Mouse (Mus musculus) cerebellum, adult 18-20 months (tissue): Measurements from ENCODE around the gene Sap25.

Experiments used
- DNase-seq, 2 experiments: peaks; one replicate each; pipeline ENCODE4 v3.0.0; 2021

The Sap25 gene

GRCm38 (mm10) chr5:137668971-137669370 is 27.8 kb downstream of the Sap25 start:
- DNase-seq, result no peak

GRCm38 (mm10) chr5:137670240-137670639 is 29.1 kb downstream of the Sap25 start:
- DNase-seq, result no peak

GRCm38 (mm10) chr5:137671443-137672240 is 30.5 kb downstream of the Sap25 start:
- no peak for DNase-seq

GRCm38 (mm10) chr5:137672361-137672760 is 31.2 kb downstream of the Sap25 start:
- no peak for DNase-seq

GRCm38 (mm10) chr5:137673015-137673414 is 31.9 kb downstream of the Sap25 start:
- no peak for DNase-seq

GRCm38 (mm10) chr5:137674786-137675185 is 33.7 kb downstream of the Sap25 start:
- no peak for DNase-seq

- no peak for DNase-seq
These were observed 36.7 kb downstream of the Sap25 start for GRCm38 (mm10) chr5:137677859-137678258.

GRCm38 (mm10) chr5:137678736-137679135 is 37.6 kb downstream of the Sap25 start:
- no peak for DNase-seq

GRCm38 (mm10) chr5:137679726-137680125 is 38.6 kb downstream of the Sap25 start:
- DNase-seq, result no peak

GRCm38 (mm10) chr5:137682526-137682925 is 41.4 kb downstream of the Sap25 start:
- no peak for DNase-seq

- DNase-seq, result peak; percentile 14 to 24
These were observed 42.5 kb downstream of the Sap25 start for GRCm38 (mm10) chr5:137683388-137684293.

GRCm38 (mm10) chr5:137684294-137685123 is 43.4 kb downstream of the Sap25 start, which contains the start of gene Agfg2:
Agfg2 (minus strand) TSS chr5:137684726.
- DNase-seq, result peak; percentile 95 to 100

- DNase-seq, result no peak
These were observed 44.5 kb downstream of the Sap25 start for GRCm38 (mm10) chr5:137685653-137686052.

GRCm38 (mm10) chr5:137686127-137686790 is 45.1 kb downstream of the Sap25 start:
- no peak for DNase-seq

GRCm38 (mm10) chr5:137689974-137690373 is 48.8 kb downstream of the Sap25 start:
- DNase-seq, result no peak

- no peak for DNase-seq
These were observed 49.4 kb downstream of the Sap25 start for GRCm38 (mm10) chr5:137690531-137690930.

GRCm38 (mm10) chr5:137691881-137692280 is 50.7 kb downstream of the Sap25 start:
- DNase-seq, result no peak
